Mouse (Mus musculus) heart, adult 2 months (tissue): ENCODE results near the gene Etfb.

Source experiments
- CTCF ChIP-seq: fragments of 200-600 bp; IDR thresholded peaks from 2 replicates; pipeline ENCODE4 v1.8.1; 2022; ENCODE audit warnings: antibody characterized with exemption, mild to moderate bottlenecking, moderate library complexity
- EP300 ChIP-seq: fragments of 200-500 bp; IDR thresholded peaks from 2 replicates; pipeline ENCODE4 v1.6.1; 2011; ENCODE audit warnings: low read depth, low read length, control low read depth; ENCODE audit not compliant: insufficient read depth
- POLR2A ChIP-seq: fragments of 200-500 bp; IDR thresholded peaks from 2 replicates; pipeline ENCODE4 v1.6.1; 2011; ENCODE audit warnings: mild to moderate bottlenecking, low read depth, low read length, control low read depth; ENCODE audit not compliant: insufficient read depth

GRCm38 (mm10) chr7:43409084-43409483 is 34.8 kb upstream of the Etfb start:
- no peak for TF ChIP-seq POLR2A
- no peak for TF ChIP-seq EP300
- TF ChIP-seq CTCF = no peak
